Mouse (Mus musculus): Measurements from ENCODE around the gene Vamp8. TPM values are rescaled to one million over a fixed set of nuclear protein-coding genes. Genes with fewer than 3 reads are reported as not detected.

Gene Vamp8
- polyA plus RNA-seq, 1 experiment from 2014 or later, result 244 TPM

DNA sequence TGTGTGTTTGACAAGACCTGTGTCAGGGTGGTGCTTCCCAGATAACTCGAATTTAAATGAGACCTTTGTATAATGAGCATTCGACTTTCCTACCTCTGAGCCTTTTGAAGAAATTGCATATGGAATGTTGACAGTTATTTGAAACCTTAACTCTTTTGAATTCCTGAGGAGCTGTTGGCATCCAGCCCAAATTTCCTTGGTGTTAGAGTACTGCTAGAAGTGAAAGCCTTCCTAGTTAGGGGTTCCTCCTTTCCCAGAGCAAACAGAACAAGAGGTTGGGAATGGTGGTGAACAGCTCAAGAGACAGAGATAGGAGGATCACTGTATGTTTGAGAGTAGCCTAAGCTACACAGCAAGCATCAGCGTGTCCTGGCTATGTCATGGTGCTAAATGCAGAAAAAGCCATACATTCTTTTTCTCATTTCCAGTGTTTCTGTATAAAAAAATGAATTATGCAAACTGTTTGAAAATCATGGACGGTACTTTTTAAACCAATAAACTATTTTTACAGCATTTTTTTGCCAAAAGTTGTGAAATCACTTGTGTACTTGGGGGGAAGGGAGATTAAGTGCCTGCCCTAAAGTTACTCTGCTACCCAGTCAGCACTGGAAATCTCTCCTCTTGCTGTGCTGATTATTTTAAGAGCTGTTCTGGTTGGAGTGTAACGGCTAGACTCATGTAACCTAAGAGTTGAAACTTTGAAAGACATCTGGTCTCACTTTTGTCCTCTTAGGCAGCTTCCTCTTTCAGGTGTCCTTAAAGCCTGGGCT, 37.7 kb downstream of the Vamp8 start:
- Histone ChIP-seq H3K27ac (ENCODE audit: low read length) (no peak overlapping the region), H3K9me3 (replicated peaks; ENCODE audit: control insufficient read depth, low read length) (no peaks in the 10 kb centered on the region), H3K9ac (ENCODE audit: low read length) (no peak overlapping the region), H3K4me2 (ENCODE audit: low read depth, low read length) (no peak overlapping the region), H3K4me3 (replicated peaks; ENCODE audit: low read length) (no peak overlapping the region), H3K36me3 (ENCODE audit: control insufficient read depth, insufficient read depth, low read length) (0 out of 2 replicates have a peak, but pooled peaks cover 7% of the 10 kb centered on the region), H3K27me3 (ENCODE audit: control insufficient read depth, insufficient read depth, low read length) (no peaks in the 10 kb centered on the region), H3K4me1 (ENCODE audit: control insufficient read depth, insufficient read depth, low read length) (peaks cover 44% of the 10 kb centered on the region)
- 55% methylated on average over 5 of the region's 5 CpGs for WGBS
- ATAC-seq (ENCODE audit: insufficient read depth, low FRiP score), result no peak

DNA sequence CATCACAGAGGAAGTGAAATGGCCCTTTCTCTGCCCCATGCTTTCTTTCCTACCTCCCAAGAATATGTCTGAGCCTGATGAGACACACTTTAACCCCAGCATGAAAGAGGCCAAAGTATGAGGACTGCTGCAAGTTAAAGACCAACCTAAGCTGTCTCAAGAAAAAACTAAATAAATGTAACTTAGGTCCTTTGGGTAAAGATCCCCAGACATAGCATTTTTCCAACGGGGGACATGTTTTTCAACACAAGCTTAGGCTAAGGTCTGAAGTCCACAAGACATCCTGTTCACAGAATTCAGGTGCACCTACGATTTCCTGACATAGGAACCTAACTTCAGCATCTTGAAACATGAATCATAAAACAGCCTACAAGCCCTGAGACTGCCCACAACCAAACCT, 40.3 kb downstream of the Vamp8 start:
- ATAC-seq (ENCODE audit: insufficient read depth, low FRiP score), result no peak
- no peak overlapping the region for H3K27ac ChIP-seq (ENCODE audit: low read length)

GRCm38 (mm10) chr6:72348411-72348810, 42.1 kb downstream of the Vamp8 start:
- no peak for ATAC-seq (ENCODE audit: insufficient read depth, low FRiP score)
- Histone ChIP-seq H3K4me3 (replicated peaks; ENCODE audit: low read length) (peak overlapping the region; percentile 86), H3K9ac (ENCODE audit: low read length) (peak overlapping the region; percentile 98; the same call in 1 of the 2 replicates), H3K27ac (ENCODE audit: low read length) (no peak overlapping the region), H3K27me3 (ENCODE audit: control insufficient read depth, insufficient read depth, low read length) (no peaks in the 10 kb centered on the region), H3K9me3 (replicated peaks; ENCODE audit: control insufficient read depth, low read length) (no peaks in the 10 kb centered on the region), H3K4me2 (ENCODE audit: low read depth, low read length) (peak overlapping the region; percentile 76), H3K4me1 (ENCODE audit: control insufficient read depth, insufficient read depth, low read length) (peaks cover 24% of the 10 kb centered on the region), H3K36me3 (ENCODE audit: control insufficient read depth, insufficient read depth, low read length) (0 out of 2 replicates have a peak, but pooled peaks cover 7% of the 10 kb centered on the region)
- 71% methylated on average over 10 of the region's 10 CpGs for WGBS

More for the DNA sequence above, 40.3 kb downstream of the Vamp8 start:
- peaks cover 23% of the 10 kb centered on the region for H3K4me1 ChIP-seq (ENCODE audit: control insufficient read depth, insufficient read depth, low read length)
- no peaks in the 10 kb centered on the region for H3K27me3 ChIP-seq (ENCODE audit: control insufficient read depth, insufficient read depth, low read length)
- 92% methylated on average over 2 of the region's 2 CpGs for WGBS
- H3K4me2 ChIP-seq (ENCODE audit: low read depth, low read length), result no peak overlapping the region
- H3K36me3 ChIP-seq (ENCODE audit: control insufficient read depth, insufficient read depth, low read length), result 0 out of 2 replicates have a peak, but pooled peaks cover 7% of the 10 kb centered on the region
- H3K9me3 ChIP-seq (replicated peaks; ENCODE audit: control insufficient read depth, low read length), result no peaks in the 10 kb centered on the region
- H3K9ac ChIP-seq (ENCODE audit: low read length), result no peak overlapping the region
- no peak overlapping the region for H3K4me3 ChIP-seq (replicated peaks; ENCODE audit: low read length)

GRCm38 (mm10) chr6:72347166-72347941, 43.1 kb downstream of the Vamp8 start, which contains the start of gene 0610030E20Rik:
Gene 0610030E20Rik, plus strand, starts transcription at chr6:72347317.
- ATAC-seq (ENCODE audit: insufficient read depth, low FRiP score), result peak; percentile 71
- Histone ChIP-seq H3K9ac (ENCODE audit: low read length) (peak within 1 kb of the TSS; percentile 98), H3K9me3 (replicated peaks; ENCODE audit: control insufficient read depth, low read length) (no peaks in the 10 kb centered on the region), H3K4me1 (ENCODE audit: control insufficient read depth, insufficient read depth, low read length) (peaks cover 19% of the 10 kb centered on the region), H3K4me2 (ENCODE audit: low read depth, low read length) (peak within 1 kb of the TSS; percentile 76), H3K36me3 (ENCODE audit: control insufficient read depth, insufficient read depth, low read length) (0 out of 2 replicates have a peak, but pooled peaks cover 7% of the 10 kb centered on the region), H3K27ac (ENCODE audit: low read length) (peak within 1 kb of the TSS; percentile 92), H3K27me3 (ENCODE audit: control insufficient read depth, insufficient read depth, low read length) (no peaks in the 10 kb centered on the region), H3K4me3 (replicated peaks; ENCODE audit: low read length) (peak within 1 kb of the TSS; percentile 86)
- WGBS, result under 1% methylated on average over 72 of the region's 72 CpGs

- H3K27me3 ChIP-seq (ENCODE audit: control insufficient read depth, insufficient read depth, low read length), result no peaks in the 10 kb centered on the region
- no peaks in the 10 kb centered on the region for H3K9me3 ChIP-seq (replicated peaks; ENCODE audit: control insufficient read depth, low read length)
- H3K27ac ChIP-seq (ENCODE audit: low read length), result no peak overlapping the region
- H3K4me3 ChIP-seq (replicated peaks; ENCODE audit: low read length), result no peak overlapping the region
- no peak for ATAC-seq (ENCODE audit: insufficient read depth, low FRiP score)
- peaks cover 17% of the 10 kb centered on the region for H3K4me1 ChIP-seq (ENCODE audit: control insufficient read depth, insufficient read depth, low read length)
- no peak overlapping the region for H3K9ac ChIP-seq (ENCODE audit: low read length)
- 76% methylated on average over 4 of the region's 4 CpGs for WGBS
- no peak overlapping the region for H3K4me2 ChIP-seq (ENCODE audit: low read depth, low read length)
- 0 out of 2 replicates have a peak, but pooled peaks cover 7% of the 10 kb centered on the region for H3K36me3 ChIP-seq (ENCODE audit: control insufficient read depth, insufficient read depth, low read length)
Measured at GRCm38 (mm10) chr6:72346261-72346660, 44.2 kb downstream of the Vamp8 start.

- H3K4me2 ChIP-seq (ENCODE audit: low read depth, low read length), result peak overlapping the region; percentile 80
- no peaks in the 10 kb centered on the region for H3K9me3 ChIP-seq (replicated peaks; ENCODE audit: control insufficient read depth, low read length)
- 0 out of 2 replicates have a peak, but pooled peaks cover 5% of the 10 kb centered on the region for H3K36me3 ChIP-seq (ENCODE audit: control insufficient read depth, insufficient read depth, low read length)
- WGBS, result 41% methylated on average over 6 of the region's 6 CpGs
- H3K27ac ChIP-seq (ENCODE audit: low read length), result no peak overlapping the region
- ATAC-seq (ENCODE audit: insufficient read depth, low FRiP score), result no peak
- peak overlapping the region; percentile 59 for H3K4me3 ChIP-seq (replicated peaks; ENCODE audit: low read length)
- no peaks in the 10 kb centered on the region for H3K27me3 ChIP-seq (ENCODE audit: control insufficient read depth, insufficient read depth, low read length)
- peaks cover 14% of the 10 kb centered on the region for H3K4me1 ChIP-seq (ENCODE audit: control insufficient read depth, insufficient read depth, low read length)
- peak overlapping the region; percentile 79; the same call in 1 of the 2 replicates for H3K9ac ChIP-seq (ENCODE audit: low read length)
Measured at GRCm38 (mm10) chr6:72345633-72346032, 44.9 kb downstream of the Vamp8 start.

- H3K9ac ChIP-seq (ENCODE audit: low read length), result peak within 1 kb of the TSS; percentile 79
- no peaks in the 10 kb centered on the region for H3K9me3 ChIP-seq (replicated peaks; ENCODE audit: control insufficient read depth, low read length)
- H3K27me3 ChIP-seq (ENCODE audit: control insufficient read depth, insufficient read depth, low read length), result no peaks in the 10 kb centered on the region
- peak within 1 kb of the TSS; percentile 36; the same call in 1 of the 2 replicates for H3K27ac ChIP-seq (ENCODE audit: low read length)
- no peaks in the 10 kb centered on the region for H3K36me3 ChIP-seq (ENCODE audit: control insufficient read depth, insufficient read depth, low read length)
- peak; percentile 83 for ATAC-seq (ENCODE audit: insufficient read depth, low FRiP score)
- peaks cover 14% of the 10 kb centered on the region for H3K4me1 ChIP-seq (ENCODE audit: control insufficient read depth, insufficient read depth, low read length)
- H3K4me2 ChIP-seq (ENCODE audit: low read depth, low read length), result peak within 1 kb of the TSS; percentile 80
- WGBS, result under 1% methylated on average over 30 of the region's 30 CpGs
- peak within 1 kb of the TSS; percentile 59 for H3K4me3 ChIP-seq (replicated peaks; ENCODE audit: low read length)
Measured at GRCm38 (mm10) chr6:72345074-72345567, 45.4 kb downstream of the Vamp8 start, which contains the start of gene Usp39. Gene Usp39, minus strand, starts transcription at chr6:72345184.

DNA sequence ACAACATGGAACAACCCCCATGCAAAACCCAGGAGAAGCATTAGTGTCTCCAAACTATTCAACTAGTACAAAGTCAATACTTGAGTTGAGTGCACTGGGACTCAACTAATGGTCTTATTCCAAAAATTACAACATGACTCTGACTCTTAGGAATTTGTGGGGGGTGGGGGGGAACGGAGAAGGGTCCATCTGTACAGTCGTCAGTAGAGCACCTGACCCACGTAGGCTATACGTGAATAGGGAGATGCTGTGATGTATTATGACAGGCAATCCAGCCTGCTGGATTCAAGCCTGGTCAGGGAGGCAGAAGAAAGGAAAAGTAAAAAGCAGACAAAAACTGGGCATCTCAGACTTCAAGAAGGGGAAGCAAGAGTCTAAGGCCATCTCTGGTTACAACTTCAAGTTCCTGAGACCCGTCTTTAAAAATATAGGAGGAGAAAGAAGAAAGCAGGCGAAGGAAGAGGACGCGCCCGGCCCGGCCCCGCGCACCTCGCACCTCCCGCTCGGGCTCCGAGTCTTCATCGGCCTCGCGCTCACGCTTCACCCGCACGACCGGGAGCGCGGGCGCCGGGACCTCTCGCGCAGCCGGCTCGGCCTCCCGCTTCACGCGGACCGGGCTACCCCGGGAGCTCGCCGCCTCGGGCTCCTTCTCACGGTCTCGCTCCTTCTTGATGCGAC, 46.0 kb downstream of the Vamp8 start:
- under 1% methylated on average over 42 of the region's 42 CpGs for WGBS

More for the DNA sequence above, 46.0 kb downstream of the Vamp8 start:
- peak overlapping the region; percentile 59 for H3K4me3 ChIP-seq (replicated peaks; ENCODE audit: low read length)
- peaks cover 14% of the 10 kb centered on the region for H3K4me1 ChIP-seq (ENCODE audit: control insufficient read depth, insufficient read depth, low read length)
- H3K36me3 ChIP-seq (ENCODE audit: control insufficient read depth, insufficient read depth, low read length), result no peaks in the 10 kb centered on the region
- ATAC-seq (ENCODE audit: insufficient read depth, low FRiP score), result peak; percentile 16; the same call in 1 of the 2 replicates
- peak overlapping the region; percentile 80 for H3K4me2 ChIP-seq (ENCODE audit: low read depth, low read length)
- peak overlapping the region; percentile 79 for H3K9ac ChIP-seq (ENCODE audit: low read length)
- H3K9me3 ChIP-seq (replicated peaks; ENCODE audit: control insufficient read depth, low read length), result no peaks in the 10 kb centered on the region
- H3K27me3 ChIP-seq (ENCODE audit: control insufficient read depth, insufficient read depth, low read length), result no peaks in the 10 kb centered on the region
- H3K27ac ChIP-seq (ENCODE audit: low read length), result peak overlapping the region; percentile 36; the same call in 1 of the 2 replicates

All from stomach, embryonic 16.5 days (tissue).